Mouse (Mus musculus): ENCODE data around the gene Lrrc46. TPM values are rescaled to one million over a fixed set of nuclear protein-coding genes. Genes with fewer than 3 reads are reported as not detected.

The Lrrc46 gene
- polyA plus RNA-seq, 1 experiment from 2014 or later: 7.3 TPM

- Histone ChIP-seq H3K9ac (ENCODE audit: low read depth, low read length) (no peak overlapping the region), H3K4me1 (ENCODE audit: control insufficient read depth, insufficient read depth, low read length) (no peaks in the 10 kb centered on the region), H3K36me3 (ENCODE audit: control insufficient read depth, insufficient read depth, low read length) (peaks cover 5% of the 10 kb centered on the region; the same call in 1 of the 2 replicates), H3K27ac (replicated peaks; ENCODE audit: low read depth, low read length) (no peak overlapping the region), H3K4me3 (ENCODE audit: low read depth, low read length) (no peak overlapping the region), H3K27me3 (replicated peaks; ENCODE audit: control insufficient read depth, insufficient read depth, low read length) (no peaks in the 10 kb centered on the region), H3K4me2 (ENCODE audit: low read depth, low read length) (no peak overlapping the region), H3K9me3 (ENCODE audit: control insufficient read depth, low read length) (no peaks in the 10 kb centered on the region)
- 29% methylated on average over 3 of the region's 3 CpGs for WGBS
- DNase-seq (ENCODE audit: low spot score) (peak; percentile 60), ATAC-seq (ENCODE audit: low read depth) (peak; percentile 26; the same call in 1 of the 2 replicates)
Observed at GRCm38 (mm10) chr11:97072533-97072932, 31.3 kb upstream of the Lrrc46 start.

GRCm38 (mm10) chr11:97071129-97071528, 29.9 kb upstream of the Lrrc46 start:
- Histone ChIP-seq H3K4me2 (ENCODE audit: low read depth, low read length) (no peak overlapping the region), H3K4me3 (ENCODE audit: low read depth, low read length) (no peak overlapping the region), H3K9me3 (ENCODE audit: control insufficient read depth, low read length) (no peaks in the 10 kb centered on the region), H3K27ac (replicated peaks; ENCODE audit: low read depth, low read length) (no peak overlapping the region), H3K36me3 (ENCODE audit: control insufficient read depth, insufficient read depth, low read length) (peaks cover 18% of the 10 kb centered on the region), H3K27me3 (replicated peaks; ENCODE audit: control insufficient read depth, insufficient read depth, low read length) (no peaks in the 10 kb centered on the region), H3K9ac (ENCODE audit: low read depth, low read length) (no peak overlapping the region), H3K4me1 (ENCODE audit: control insufficient read depth, insufficient read depth, low read length) (no peaks in the 10 kb centered on the region)
- WGBS: 68% methylated on average over 1 of the region's 1 CpGs
- DNase-seq (ENCODE audit: low spot score): no peak
- ATAC-seq (ENCODE audit: low read depth): no peak

- 92% methylated on average over 2 of the region's 2 CpGs for WGBS
- H3K4me2 ChIP-seq (ENCODE audit: low read depth, low read length): no peak overlapping the region
- no peak overlapping the region for H3K9ac ChIP-seq (ENCODE audit: low read depth, low read length)
- H3K36me3 ChIP-seq (ENCODE audit: control insufficient read depth, insufficient read depth, low read length): peaks cover 24% of the 10 kb centered on the region
- no peaks in the 10 kb centered on the region for H3K9me3 ChIP-seq (ENCODE audit: control insufficient read depth, low read length)
- H3K4me3 ChIP-seq (ENCODE audit: low read depth, low read length): no peak overlapping the region
- H3K27me3 ChIP-seq (replicated peaks; ENCODE audit: control insufficient read depth, insufficient read depth, low read length): no peaks in the 10 kb centered on the region
- no peak for DNase-seq (ENCODE audit: low spot score)
- no peak overlapping the region for H3K27ac ChIP-seq (replicated peaks; ENCODE audit: low read depth, low read length)
- H3K4me1 ChIP-seq (ENCODE audit: control insufficient read depth, insufficient read depth, low read length): no peaks in the 10 kb centered on the region
- no peak for ATAC-seq (ENCODE audit: low read depth)
Observed at GRCm38 (mm10) chr11:97069770-97070169, 28.6 kb upstream of the Lrrc46 start.

- no peak overlapping the region for H3K27ac ChIP-seq (replicated peaks; ENCODE audit: low read depth, low read length)
- H3K9me3 ChIP-seq (ENCODE audit: control insufficient read depth, low read length): no peaks in the 10 kb centered on the region
- DNase-seq (ENCODE audit: low spot score) (no peak), ATAC-seq (ENCODE audit: low read depth) (no peak)
- H3K9ac ChIP-seq (ENCODE audit: low read depth, low read length): no peak overlapping the region
- H3K4me2 ChIP-seq (ENCODE audit: low read depth, low read length): no peak overlapping the region
- WGBS: 45% methylated on average over 1 of the region's 1 CpGs
- no peaks in the 10 kb centered on the region for H3K27me3 ChIP-seq (replicated peaks; ENCODE audit: control insufficient read depth, insufficient read depth, low read length)
- no peaks in the 10 kb centered on the region for H3K4me1 ChIP-seq (ENCODE audit: control insufficient read depth, insufficient read depth, low read length)
- H3K36me3 ChIP-seq (ENCODE audit: control insufficient read depth, insufficient read depth, low read length): peaks cover 24% of the 10 kb centered on the region
- no peak overlapping the region for H3K4me3 ChIP-seq (ENCODE audit: low read depth, low read length)
Observed at GRCm38 (mm10) chr11:97069333-97069732, 28.1 kb upstream of the Lrrc46 start.

GRCm38 (mm10) chr11:97066656-97067360, 25.6 kb upstream of the Lrrc46 start:
- Histone ChIP-seq H3K27me3 (replicated peaks; ENCODE audit: control insufficient read depth, insufficient read depth, low read length) (no peaks in the 10 kb centered on the region), H3K9me3 (ENCODE audit: control insufficient read depth, low read length) (no peaks in the 10 kb centered on the region), H3K4me2 (ENCODE audit: low read depth, low read length) (no peak overlapping the region), H3K36me3 (ENCODE audit: control insufficient read depth, insufficient read depth, low read length) (peaks cover 24% of the 10 kb centered on the region), H3K27ac (replicated peaks; ENCODE audit: low read depth, low read length) (no peak overlapping the region), H3K4me1 (ENCODE audit: control insufficient read depth, insufficient read depth, low read length) (no peaks in the 10 kb centered on the region), H3K9ac (ENCODE audit: low read depth, low read length) (no peak overlapping the region), H3K4me3 (ENCODE audit: low read depth, low read length) (no peak overlapping the region)
- no peak for DNase-seq (ENCODE audit: low spot score)
- ATAC-seq (ENCODE audit: low read depth): 0 out of 2 replicates have a peak, but pooled peaks have one; percentile 24
- WGBS: 46% methylated on average over 22 of the region's 22 CpGs

GRCm38 (mm10) chr11:97065538-97066295, 24.5 kb upstream of the Lrrc46 start:
- H3K9me3 ChIP-seq (ENCODE audit: control insufficient read depth, low read length): no peaks in the 10 kb centered on the region
- no peaks in the 10 kb centered on the region for H3K27me3 ChIP-seq (replicated peaks; ENCODE audit: control insufficient read depth, insufficient read depth, low read length)
- no peak overlapping the region for H3K9ac ChIP-seq (ENCODE audit: low read depth, low read length)
- no peak overlapping the region for H3K27ac ChIP-seq (replicated peaks; ENCODE audit: low read depth, low read length)
- DNase-seq (ENCODE audit: low spot score) (no peak), ATAC-seq (ENCODE audit: low read depth) (no peak)
- WGBS: 82% methylated on average over 12 of the region's 12 CpGs
- H3K36me3 ChIP-seq (ENCODE audit: control insufficient read depth, insufficient read depth, low read length): peaks cover 33% of the 10 kb centered on the region
- no peak overlapping the region for H3K4me2 ChIP-seq (ENCODE audit: low read depth, low read length)
- no peaks in the 10 kb centered on the region for H3K4me1 ChIP-seq (ENCODE audit: control insufficient read depth, insufficient read depth, low read length)
- H3K4me3 ChIP-seq (ENCODE audit: low read depth, low read length): no peak overlapping the region

- no peak overlapping the region; the same call in 1 of the 2 replicates for H3K27ac ChIP-seq (replicated peaks; ENCODE audit: low read depth, low read length)
- H3K9ac ChIP-seq (ENCODE audit: low read depth, low read length): no peak overlapping the region
- H3K4me1 ChIP-seq (ENCODE audit: control insufficient read depth, insufficient read depth, low read length): no peaks in the 10 kb centered on the region
- no peak for ATAC-seq (ENCODE audit: low read depth)
- H3K9me3 ChIP-seq (ENCODE audit: control insufficient read depth, low read length): no peaks in the 10 kb centered on the region
- no peak overlapping the region for H3K4me3 ChIP-seq (ENCODE audit: low read depth, low read length)
- WGBS: 87% methylated on average over 3 of the region's 3 CpGs
- peaks cover 46% of the 10 kb centered on the region for H3K36me3 ChIP-seq (ENCODE audit: control insufficient read depth, insufficient read depth, low read length)
- no peaks in the 10 kb centered on the region for H3K27me3 ChIP-seq (replicated peaks; ENCODE audit: control insufficient read depth, insufficient read depth, low read length)
- no peak overlapping the region for H3K4me2 ChIP-seq (ENCODE audit: low read depth, low read length)
- DNase-seq (ENCODE audit: low spot score): no peak
Observed at GRCm38 (mm10) chr11:97063921-97064295, 22.7 kb upstream of the Lrrc46 start.

- Histone ChIP-seq H3K9ac (ENCODE audit: low read depth, low read length) (no peak overlapping the region), H3K27me3 (replicated peaks; ENCODE audit: control insufficient read depth, insufficient read depth, low read length) (no peaks in the 10 kb centered on the region), H3K9me3 (ENCODE audit: control insufficient read depth, low read length) (no peaks in the 10 kb centered on the region), H3K4me3 (ENCODE audit: low read depth, low read length) (no peak overlapping the region), H3K36me3 (ENCODE audit: control insufficient read depth, insufficient read depth, low read length) (peaks cover 46% of the 10 kb centered on the region), H3K4me1 (ENCODE audit: control insufficient read depth, insufficient read depth, low read length) (no peaks in the 10 kb centered on the region), H3K4me2 (ENCODE audit: low read depth, low read length) (no peak overlapping the region), H3K27ac (replicated peaks; ENCODE audit: low read depth, low read length) (no peak overlapping the region; the same call in none of the 2 replicates)
- DNase-seq (ENCODE audit: low spot score): peak; percentile 29
- peak; percentile 71 for ATAC-seq (ENCODE audit: low read depth)
- WGBS: 36% methylated on average over 9 of the region's 9 CpGs
Observed at GRCm38 (mm10) chr11:97063274-97063920, 22.2 kb upstream of the Lrrc46 start.
